Mouse (Mus musculus) heart, adult 18-20 months (tissue): ENCODE measurements at regions not wholly inside any gene's neighbourhood (a gene's known extent, or its start where the extent isn't known, plus 50 kb on each side); places are given as distances from the start of the nearest gene placed in this dataset.
A peak's percentile ranks its signal among the peaks of the same experiment; 100 is the strongest.
"Not testable (repeated sequence)": the region's sequence is repeated elsewhere in the genome, so short reads cannot be mapped to it uniquely, and the experiment has no call there.

Experiments used
- DNase-seq, 2 experiments: peaks; one replicate each; pipeline ENCODE4 v3.0.0; 2021 to 2022; ENCODE audit warnings: mixed read lengths in 1 of 2

- DNase-seq = no peak
These were observed 704.5 kb upstream of the Nr2f1 start for GRCm38 (mm10) chr13:78904102-78904501.

GRCm38 (mm10) chr13:78900693-78901092 lies 701.1 kb upstream of the Nr2f1 start:
- no peak for DNase-seq

- no peak for DNase-seq
These were observed 692.7 kb upstream of the Nr2f1 start for GRCm38 (mm10) chr13:78892252-78892651.

DNA sequence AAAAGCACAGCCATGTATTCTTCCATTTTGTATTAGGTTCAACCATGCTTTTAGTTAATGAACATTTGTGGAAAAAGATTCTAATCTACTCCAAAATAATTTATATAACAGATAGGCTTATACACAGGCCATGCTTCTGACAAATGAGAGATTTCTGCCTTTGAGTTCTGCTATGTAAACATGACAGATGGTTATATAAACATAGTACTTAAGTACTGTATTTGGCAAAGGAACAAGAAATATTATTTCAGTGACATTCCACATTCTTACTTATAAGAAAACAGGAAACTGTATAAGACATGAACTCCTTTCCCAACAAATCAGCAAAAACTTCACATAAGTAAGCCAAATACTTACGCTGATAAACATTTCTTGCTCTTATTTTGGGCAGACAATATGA lies 683.5 kb upstream of the Nr2f1 start:
- no peak for DNase-seq

DNA sequence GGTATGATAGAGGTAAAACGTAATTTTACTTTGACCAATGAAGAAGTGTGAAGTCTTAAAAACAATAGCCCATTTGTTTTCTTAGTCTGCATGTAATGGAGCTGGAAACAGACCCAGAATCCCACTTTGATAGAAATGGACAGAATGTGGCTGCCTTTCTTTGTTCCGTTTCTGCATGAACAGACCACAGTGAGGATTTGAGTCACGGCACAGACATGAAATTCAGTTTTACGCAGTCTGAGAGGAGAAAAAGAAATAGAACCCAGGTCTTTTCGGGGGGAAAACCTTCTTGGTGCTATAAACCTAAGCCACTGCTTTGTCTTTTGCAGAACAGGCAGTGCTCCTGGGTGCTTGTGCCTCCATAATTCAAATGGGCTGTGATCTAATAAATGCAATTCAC lies 673.0 kb upstream of the Nr2f1 start:
- DNase-seq = no peak

GRCm38 (mm10) chr13:78871976-78872375 lies 672.4 kb upstream of the Nr2f1 start:
- no peak for DNase-seq

DNA sequence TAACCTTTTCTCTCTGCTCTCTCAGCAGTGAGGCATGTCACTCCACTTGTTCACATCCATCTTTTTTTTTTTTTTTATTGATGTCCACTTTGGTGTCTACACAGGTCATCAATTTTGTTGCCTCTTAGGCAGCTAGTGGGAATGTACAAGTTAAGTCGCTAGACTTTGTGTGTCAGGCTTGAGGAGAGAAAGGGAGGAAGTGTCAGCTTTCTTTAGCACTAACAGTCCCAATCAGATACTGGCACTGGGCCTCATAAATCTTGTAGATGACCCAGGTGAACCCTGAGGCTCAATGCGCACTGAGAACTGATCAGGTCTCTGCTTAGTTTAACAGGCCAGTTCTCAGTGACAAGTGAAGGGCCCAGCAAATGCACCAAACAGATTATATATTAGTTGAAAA lies 671.7 kb upstream of the Nr2f1 start:
- no peak for DNase-seq

GRCm38 (mm10) chr13:78824357-78824756 lies 624.8 kb upstream of the Nr2f1 start:
- DNase-seq = not testable (repeated sequence)

- no peak for DNase-seq
These were observed 610.1 kb upstream of the Nr2f1 start for GRCm38 (mm10) chr13:78809656-78810055.

- peak in 1 of 2 experiments; percentile 8 for DNase-seq
These were observed 603.2 kb upstream of the Nr2f1 start for GRCm38 (mm10) chr13:78802838-78803124.

GRCm38 (mm10) chr13:78802011-78802837 lies 602.7 kb upstream of the Nr2f1 start:
- DNase-seq = peak in 1 of 2 experiments; percentile 2

DNA sequence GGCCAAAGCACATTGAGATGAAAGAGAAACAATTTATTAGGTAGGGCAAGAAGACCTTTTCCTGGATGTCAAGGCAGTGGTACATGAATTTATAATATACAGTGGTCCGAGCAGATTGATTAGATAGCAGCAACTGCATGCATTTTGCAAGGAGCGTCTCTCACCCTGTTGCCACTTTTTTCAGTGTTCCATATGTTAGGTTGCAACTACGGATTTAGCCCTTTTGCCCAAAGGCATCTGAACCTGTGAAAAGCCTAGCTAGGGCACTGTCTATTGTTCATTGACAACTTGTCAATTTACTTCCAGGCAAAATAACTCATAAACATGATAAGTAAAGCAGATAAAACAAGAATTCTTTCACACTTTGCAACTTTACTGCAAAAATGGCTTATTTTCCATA lies 600.1 kb upstream of the Nr2f1 start:
- DNase-seq = no peak

- no peak for DNase-seq
These were observed 595.7 kb upstream of the Nr2f1 start for GRCm38 (mm10) chr13:78795228-78795627.

- DNase-seq = no peak
These were observed 584.7 kb upstream of the Nr2f1 start for GRCm38 (mm10) chr13:78784285-78784684.

GRCm38 (mm10) chr13:78783591-78784240 lies 584.2 kb upstream of the Nr2f1 start:
- no peak for DNase-seq
